Mouse (Mus musculus): ENCODE results near the gene Lrrfip2.

DNA sequence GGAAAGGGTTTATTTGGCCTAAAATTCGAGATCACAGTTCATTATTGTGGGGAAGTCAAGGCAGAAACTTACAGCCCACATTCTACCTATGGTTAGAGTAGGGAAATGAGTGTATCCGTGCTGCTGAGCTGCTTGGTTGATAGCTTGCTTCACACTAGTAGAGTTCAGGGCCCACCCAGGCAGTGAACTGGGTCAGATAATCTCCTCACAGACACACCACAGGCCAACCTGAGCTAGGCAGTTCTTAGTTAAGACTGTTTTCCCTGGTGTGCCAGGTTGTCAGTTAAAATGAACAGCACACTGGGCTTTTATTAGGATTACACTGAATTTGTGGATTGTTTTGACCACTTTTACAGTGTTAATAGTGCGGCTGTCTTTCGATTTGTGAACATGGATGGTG is 9.3 kb downstream of the Lrrfip2 start:
- TF ChIP-seq CTCF (IDR thresholded peaks at IDR 0.05; ENCODE audit: low read depth, low read length) (no peak), POLR2A (IDR thresholded peaks at IDR 0.05; ENCODE audit: extremely low read depth, insufficient read depth, low read length) (no peak)

All from liver, adult 2 months (tissue).